In genomic region chr12:110373408-110374065, GRCm38 (mm10) we compare ENCODE assay signal across 8 mouse cellular contexts.
DNase-seq lines count a peak whose midpoint lies in the region; ATAC-seq and TF ChIP-seq lines count a peak whose summit lies in the region.

No protein-coding gene starts in this region.

- no peak overlapping the region for H3K27ac ChIP-seq in heart, embryonic 13.5 days (replicated peaks)
- no peak overlapping the region for H3K27ac ChIP-seq in kidney, postnatal 0 days
- H3K27ac ChIP-seq in liver, adult 2 months (replicated peaks; ENCODE audit: insufficient read depth, low read depth, low read length), result no peak overlapping the region
- H3K27ac ChIP-seq in stomach, embryonic 16.5 days (ENCODE audit: low read length), result no peak overlapping the region

- DNase-seq in brain, embryonic 14.5 days (ENCODE audit: low read depth), result peak; percentile 92
- peak; percentile 92 for DNase-seq in kidney, postnatal 0 days (ENCODE audit: low spot score)
- DNase-seq in liver, adult 2 months (ENCODE audit: extremely low read depth, low read depth, low spot score), result peak; percentile 40
- peak; percentile 86 for DNase-seq in neural tube, embryonic 10.5 days (ENCODE audit: extremely low spot score, low spot score)

- H3K4me2 ChIP-seq in heart, embryonic 13.5 days, result peak overlapping the region; percentile 53
- peak overlapping the region; percentile 18; the same call in 1 of the 2 replicates for H3K4me2 ChIP-seq in kidney, postnatal 0 days (ENCODE audit: low read length)
- peak overlapping the region; percentile 43 for H3K4me2 ChIP-seq in stomach, embryonic 16.5 days (ENCODE audit: low read depth, low read length)

- H3K79me3 ChIP-seq in C2C12 (ENCODE audit: low read depth), result no peaks in the 10 kb centered on the region

- TF ChIP-seq POLR2A in brain, embryonic 14.5 days (IDR thresholded peaks at IDR 0.05; ENCODE audit: borderline replicate concordance, extremely low read depth, insufficient read depth, insufficient read length, poor library complexity, severe bottlenecking), result no peak
- TF ChIP-seq POLR2A in liver, adult 2 months (IDR thresholded peaks at IDR 0.05; ENCODE audit: extremely low read depth, insufficient read depth, low read length), result no peak

- no peak overlapping the region for H3K4me3 ChIP-seq in C2C12 (ENCODE audit: insufficient read depth, poor library complexity, severe bottlenecking)
- peak overlapping the region; percentile 25; the same call in 1 of the 2 replicates for H3K4me3 ChIP-seq in heart, embryonic 13.5 days
- H3K4me3 ChIP-seq in kidney, postnatal 0 days (replicated peaks; ENCODE audit: low read depth, low read length), result no peak overlapping the region
- no peak overlapping the region for H3K4me3 ChIP-seq in liver, adult 2 months (ENCODE audit: insufficient read depth, low read depth, low read length)
- 0 out of 2 replicates have a peak overlapping the region, but pooled peaks have one; percentile 3 for H3K4me3 ChIP-seq in stomach, embryonic 16.5 days (replicated peaks; ENCODE audit: low read length)

- 0 out of 2 replicates have a peak, but pooled peaks have one; percentile 52 for ATAC-seq in erythroid progenitor cell, adult 5-6 weeks (replicated peaks; ENCODE audit: low FRiP score, poor library complexity, severe bottlenecking)
- peak; percentile 46; the same call in 1 of the 2 replicates for ATAC-seq in heart, embryonic 13.5 days (ENCODE audit: extremely low read depth, insufficient number of reproducible peaks, low FRiP score, low TSS enrichment)
- ATAC-seq in kidney, postnatal 0 days (replicated peaks; ENCODE audit: low FRiP score, low read depth), result peak; percentile 72
- peak; percentile 85 for ATAC-seq in stomach, embryonic 16.5 days (ENCODE audit: insufficient read depth, low FRiP score)

- peaks cover 6% of the 10 kb centered on the region for H3K4me1 ChIP-seq in heart, embryonic 13.5 days
- no peaks in the 10 kb centered on the region for H3K4me1 ChIP-seq in kidney, postnatal 0 days (replicated peaks; ENCODE audit: insufficient read depth, low read length)
- no peaks in the 10 kb centered on the region for H3K4me1 ChIP-seq in liver, adult 2 months (ENCODE audit: control insufficient read depth, insufficient read depth, low read length)
- H3K4me1 ChIP-seq in stomach, embryonic 16.5 days (ENCODE audit: control insufficient read depth, insufficient read depth, low read length), result no peaks in the 10 kb centered on the region

- H3ac ChIP-seq in C2C12 (ENCODE audit: control insufficient read depth, insufficient read length, low read depth), result no peak overlapping the region

- H3K36me3 ChIP-seq in C2C12 (ENCODE audit: control insufficient read depth, insufficient read depth), result no peaks in the 10 kb centered on the region
- H3K36me3 ChIP-seq in heart, embryonic 13.5 days, result no peaks in the 10 kb centered on the region
- no peaks in the 10 kb centered on the region for H3K36me3 ChIP-seq in kidney, postnatal 0 days (ENCODE audit: insufficient read depth, low read length)
- no peaks in the 10 kb centered on the region for H3K36me3 ChIP-seq in liver, adult 2 months (ENCODE audit: control insufficient read depth, insufficient read depth, low read length)
- H3K36me3 ChIP-seq in stomach, embryonic 16.5 days (ENCODE audit: control insufficient read depth, insufficient read depth, low read length), result no peaks in the 10 kb centered on the region

- peaks cover 22% of the 10 kb centered on the region for H3K27me3 ChIP-seq in C2C12 (ENCODE audit: control insufficient read depth, insufficient read depth, insufficient read length)
- H3K27me3 ChIP-seq in heart, embryonic 13.5 days (replicated peaks), result peaks cover 62% of the 10 kb centered on the region
- H3K27me3 ChIP-seq in kidney, postnatal 0 days (ENCODE audit: insufficient read depth, low read length), result peaks cover 21% of the 10 kb centered on the region
- H3K27me3 ChIP-seq in liver, adult 2 months (ENCODE audit: control insufficient read depth, insufficient read depth, low read length), result 0 out of 2 replicates have a peak, but pooled peaks cover 5% of the 10 kb centered on the region
- H3K27me3 ChIP-seq in stomach, embryonic 16.5 days (ENCODE audit: control insufficient read depth, insufficient read depth, low read length), result peaks cover 16% of the 10 kb centered on the region; the same call in 1 of the 2 replicates

- H3K79me2 ChIP-seq in C2C12 (ENCODE audit: control insufficient read depth, insufficient read depth), result no peaks in the 10 kb centered on the region
- no peaks in the 10 kb centered on the region for H3K79me2 ChIP-seq in liver, adult 2 months (ENCODE audit: control insufficient read depth, insufficient read depth, low read length)

- WGBS in heart, embryonic 13.5 days, result 3% methylated on average over 27 of the region's 27 CpGs
- 3% methylated on average over 27 of the region's 27 CpGs for WGBS in kidney, postnatal 0 days
- WGBS in liver, adult 2 months, result 4% methylated on average over 27 of the region's 27 CpGs
- WGBS in stomach, embryonic 16.5 days, result 3% methylated on average over 27 of the region's 27 CpGs

- no peak overlapping the region for H3K9ac ChIP-seq in heart, embryonic 13.5 days
- H3K9ac ChIP-seq in kidney, postnatal 0 days (ENCODE audit: low read depth, low read length), result no peak overlapping the region
- H3K9ac ChIP-seq in liver, adult 2 months (ENCODE audit: low read depth, low read length), result no peak overlapping the region
- H3K9ac ChIP-seq in stomach, embryonic 16.5 days (ENCODE audit: low read length), result 0 out of 2 replicates have a peak overlapping the region, but pooled peaks have one; percentile 48

- H3K9me3 ChIP-seq in heart, embryonic 13.5 days, result no peaks in the 10 kb centered on the region
- no peaks in the 10 kb centered on the region for H3K9me3 ChIP-seq in kidney, postnatal 0 days (replicated peaks; ENCODE audit: low read length)
- no peaks in the 10 kb centered on the region for H3K9me3 ChIP-seq in stomach, embryonic 16.5 days (replicated peaks; ENCODE audit: control insufficient read depth, low read length)

- peak; percentile 99 for TF ChIP-seq CTCF in C2C12 (IDR thresholded peaks at IDR 0.05; ENCODE audit: control insufficient read depth, insufficient read depth, insufficient read length)
- peak; percentile 95 for TF ChIP-seq CTCF in brain, embryonic 14.5 days (IDR thresholded peaks at IDR 0.05; ENCODE audit: borderline replicate concordance, extremely low read depth, insufficient read depth, insufficient read length)
- TF ChIP-seq CTCF in kidney, postnatal 0 days (IDR thresholded peaks at IDR 0.05; ENCODE audit: low read depth), result peak; percentile 95
- TF ChIP-seq CTCF in liver, adult 2 months (IDR thresholded peaks at IDR 0.05; ENCODE audit: low read depth, low read length), result peak; percentile 97

TF ChIP-seq in C2C12, 6 proteins besides CTCF, POLR2A, EP300 and RAD21:
- TF ChIP-seq MYOG (IDR thresholded peaks at IDR 0.05; ENCODE audit: control insufficient read depth, extremely low read depth, insufficient read length) (no peak), CEBPB (IDR thresholded peaks at IDR 0.05; ENCODE audit: low read depth) (no peak), USF1 (IDR thresholded peaks at IDR 0.05; ENCODE audit: low read depth) (no peak), FOSL1 (IDR thresholded peaks at IDR 0.05; ENCODE audit: insufficient read depth, low read length, poor library complexity, severe bottlenecking) (no peak), MYOD1 (IDR thresholded peaks at IDR 0.05; ENCODE audit: control insufficient read depth, insufficient read length, low read depth) (no peak), MAX (IDR thresholded peaks at IDR 0.05) (no peak)

Comparison
In these comparisons a context has a peak if more than half of its experiments do, and no peak if none do; other contexts are left out.
1. H3K4me3 ChIP-seq: peak in heart, embryonic 13.5 days (single experiment) and stomach, embryonic 16.5 days (single experiment); none in C2C12 (single experiment), kidney, postnatal 0 days (single experiment) and liver, adult 2 months (single experiment).
2. DNase-seq: peak in every context shown above with its lines; median percentile 92 in brain, embryonic 14.5 days; 92 in kidney, postnatal 0 days; 86 in neural tube, embryonic 10.5 days; 40 in liver, adult 2 months.
3. Peak in every context shown above with its lines, with median percentiles within 50 percentile points of each other: CTCF ChIP-seq, ATAC-seq and H3K4me2 ChIP-seq.